Mouse (Mus musculus): ENCODE measurements around the gene Acy3.

Acy3 gene

GRCm38 (mm10) chr19:3975866-3976265 is 10.5 kb upstream of the Acy3 start:
- DNase-seq = no peak

DNA sequence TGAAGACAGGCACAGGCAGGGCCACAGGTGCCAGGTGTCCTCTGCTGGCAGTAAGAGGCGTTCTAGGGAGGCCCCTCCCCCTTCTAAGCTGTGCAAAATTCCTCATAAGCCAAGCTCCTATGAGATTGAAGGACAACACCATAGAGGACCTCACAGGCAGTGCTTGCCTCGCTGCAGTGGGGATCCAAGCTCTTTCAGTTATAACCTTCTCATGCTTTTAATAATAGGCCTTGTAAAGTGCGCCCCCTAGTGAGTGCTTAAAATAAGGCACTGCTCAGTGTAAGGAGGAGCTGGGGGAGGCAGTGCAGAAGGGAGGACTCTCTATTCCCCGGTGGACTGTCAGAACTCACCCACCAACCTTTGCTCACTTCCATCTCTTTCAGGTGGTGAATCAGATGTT is 6.1 kb upstream of the Acy3 start:
- DNase-seq = peak; percentile 73 to 86

DNA sequence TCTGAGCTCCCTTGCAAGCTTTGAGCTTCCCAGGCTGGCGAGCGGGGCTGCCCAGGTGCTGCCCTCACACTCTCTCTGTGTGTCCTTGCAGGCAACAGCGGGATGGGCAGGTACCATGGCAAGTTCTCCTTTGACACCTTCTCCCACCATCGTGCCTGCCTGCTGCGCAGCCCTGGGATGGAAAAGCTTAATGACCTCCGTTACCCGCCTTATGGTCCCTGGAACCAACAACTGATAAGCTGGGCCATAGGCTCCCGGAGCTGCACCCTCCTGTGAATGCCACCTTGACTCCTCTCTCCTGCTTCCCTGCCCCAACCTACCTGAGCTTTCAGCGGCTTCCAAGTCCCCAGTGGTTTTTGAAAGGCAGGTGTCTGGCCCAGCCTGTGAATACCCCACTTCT is 5.5 kb upstream of the Acy3 start:
- DNase-seq = no peak

DNA sequence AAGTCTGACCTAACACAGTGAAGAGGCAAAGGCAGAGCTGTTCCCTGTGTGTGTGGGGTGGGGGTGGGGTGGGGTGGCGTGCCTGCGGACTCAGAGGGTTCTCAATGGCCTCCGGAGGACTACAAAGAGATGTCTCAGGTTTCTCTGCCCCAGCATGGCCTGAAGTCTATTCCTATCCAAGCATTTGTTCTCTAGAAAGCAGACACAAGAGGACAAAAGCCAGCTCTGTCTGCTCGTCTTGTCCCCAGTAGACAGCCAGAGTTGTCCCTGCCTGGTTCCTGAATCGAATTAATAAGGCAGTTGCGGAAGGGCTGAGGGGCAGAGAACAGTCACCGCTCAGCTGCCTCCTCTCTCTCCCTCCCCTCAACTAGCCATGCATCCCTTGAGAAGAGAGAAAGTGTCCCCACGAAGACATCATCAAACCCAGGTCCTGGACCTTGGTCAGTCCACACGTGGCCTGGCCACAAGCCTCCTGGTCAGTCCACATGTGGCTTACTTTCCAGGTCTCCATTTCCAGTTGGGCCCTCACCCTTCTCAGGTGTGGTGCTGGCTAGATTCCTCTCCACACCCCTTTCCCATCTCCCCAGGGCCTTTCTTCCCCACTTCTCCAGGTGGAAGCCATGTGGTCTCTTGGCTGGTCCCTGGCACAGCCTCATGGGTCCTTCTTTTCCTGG is 2.7 kb upstream of the Acy3 start:
- DNase-seq = no peak

DNA sequence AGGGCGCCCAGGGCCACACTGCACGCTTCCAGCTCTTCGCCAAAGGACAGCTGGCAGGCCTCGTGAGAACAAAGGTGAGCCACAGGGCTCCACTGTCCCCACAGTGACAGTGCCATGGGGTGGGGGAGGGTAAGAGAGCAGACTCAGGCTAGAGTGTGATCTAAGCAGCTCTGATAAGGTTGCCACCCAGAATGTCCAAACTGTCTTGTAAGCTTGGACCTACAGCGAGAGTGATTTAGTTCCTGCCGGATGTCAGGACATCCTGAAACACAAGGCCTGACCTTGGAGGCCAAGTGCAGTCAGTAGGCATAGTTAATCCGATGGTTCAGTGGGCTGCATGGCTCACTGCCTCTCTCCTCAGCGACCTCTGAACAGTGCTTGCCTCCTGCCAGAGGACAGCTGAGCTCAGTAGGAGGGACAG is 1.1 kb upstream of the Acy3 start:
- DNase-seq = no peak

- no peak for DNase-seq
Observed at GRCm38 (mm10) chr19:3988066-3988465, 1.7 kb downstream of the Acy3 start.

DNA sequence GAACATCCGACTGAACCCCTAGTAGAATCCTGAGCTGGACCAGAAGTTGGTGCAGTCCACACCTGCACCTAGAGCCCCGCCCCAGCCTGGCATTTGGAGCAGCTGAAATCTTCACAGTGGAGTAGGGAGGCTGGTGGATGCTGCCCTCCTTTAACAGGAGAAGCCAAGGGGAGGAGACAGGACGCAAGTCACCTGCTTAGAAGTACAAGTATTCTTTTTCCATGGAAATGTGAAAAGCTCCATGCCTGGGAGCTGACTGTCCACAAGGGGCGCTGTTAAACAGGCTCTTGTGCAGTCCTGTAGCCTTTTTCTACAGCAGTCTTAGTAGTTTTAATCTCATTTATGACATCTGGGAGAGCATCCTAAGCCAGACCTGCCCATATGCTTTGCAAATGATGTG is 2.4 kb downstream of the Acy3 start:
- DNase-seq = no peak

DNA sequence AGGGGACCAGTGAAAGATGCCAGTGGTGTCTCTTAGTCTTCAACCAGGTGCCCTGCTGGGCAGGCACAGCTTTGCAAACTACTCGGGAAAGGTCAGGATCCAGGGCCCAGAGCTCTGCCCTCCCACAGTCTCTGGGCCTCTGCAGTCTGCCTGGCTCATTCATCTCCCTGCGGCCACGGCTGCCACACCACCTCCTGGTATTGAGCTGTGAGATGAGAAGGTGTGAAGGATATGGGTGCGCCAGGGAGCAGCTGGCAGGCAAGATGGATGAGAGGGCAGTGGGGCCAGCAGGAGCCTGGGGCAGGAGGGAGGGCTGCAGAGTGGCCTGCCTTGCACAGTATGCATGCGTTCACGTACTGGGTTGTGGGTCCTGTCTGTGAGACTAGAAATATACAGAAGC is 4.4 kb downstream of the Acy3 start:
- no peak for DNase-seq

DNA sequence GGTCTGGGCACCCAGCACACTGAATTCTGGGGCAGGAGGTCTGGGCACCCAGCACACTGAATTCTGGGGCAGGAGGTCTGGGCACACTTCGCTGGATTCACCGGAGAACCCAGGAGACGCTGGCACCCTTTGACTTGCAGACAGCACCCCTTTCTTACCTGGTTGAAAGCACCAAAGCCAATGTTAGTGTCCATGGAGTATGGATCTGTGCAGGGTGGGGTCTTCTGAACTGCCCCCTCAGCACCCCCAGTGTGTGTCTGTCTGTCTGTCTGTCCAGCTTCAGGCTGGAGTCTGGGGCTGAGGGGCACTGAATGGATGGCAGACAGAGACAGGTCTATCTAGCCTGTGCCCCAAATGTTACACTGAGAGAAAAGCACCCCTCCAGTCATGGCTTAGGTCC is 5.2 kb downstream of the Acy3 start:
- DNase-seq = no peak

DNA sequence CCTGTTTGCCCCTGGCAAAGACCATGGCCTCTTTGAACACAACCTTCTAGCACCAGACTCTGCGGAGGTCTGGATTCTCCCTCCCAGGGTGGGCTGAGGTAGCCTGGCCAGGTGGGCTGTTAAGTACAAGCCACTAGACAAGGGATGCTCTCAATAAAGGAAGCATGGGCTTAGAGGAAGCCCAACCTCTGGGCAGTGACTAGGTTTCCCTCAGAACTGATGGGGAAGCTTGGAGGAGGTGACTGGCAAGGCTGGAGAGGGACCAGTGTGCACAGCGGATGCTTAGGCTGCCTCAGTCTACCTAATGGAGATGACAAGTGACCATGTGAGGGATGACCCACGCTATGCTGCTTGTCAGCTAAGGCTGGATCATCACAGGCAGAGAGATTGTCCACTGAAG is 5.6 kb downstream of the Acy3 start:
- no peak for DNase-seq

DNA sequence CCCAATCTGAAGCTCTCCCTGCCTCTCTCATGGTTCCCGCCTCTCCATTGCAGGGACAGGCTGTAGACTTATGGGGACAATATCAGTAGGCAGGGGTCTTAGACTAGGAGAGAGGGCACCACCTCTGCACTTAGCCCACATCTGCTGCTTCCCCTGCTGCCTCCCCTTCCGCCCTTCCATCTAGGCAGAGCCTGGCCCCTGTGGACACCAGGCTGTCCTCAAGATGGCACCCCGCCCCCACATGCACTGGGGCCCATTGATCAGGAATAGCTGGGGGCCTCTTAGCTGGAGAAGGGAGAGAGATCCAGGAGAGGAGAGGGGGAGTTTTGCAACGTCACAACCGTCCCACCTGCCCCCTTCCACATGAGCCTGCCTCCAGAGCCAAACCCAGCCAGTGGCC is 6.0 kb downstream of the Acy3 start, which contains the start of gene Tbx10:
TSS of gene Tbx10 (plus strand) at position 337 of the 400 bp plus-strand sequence.
- no peak for DNase-seq

GRCm38 (mm10) chr19:3994932-3995331 is 8.6 kb downstream of the Acy3 start:
- no peak for DNase-seq

DNA sequence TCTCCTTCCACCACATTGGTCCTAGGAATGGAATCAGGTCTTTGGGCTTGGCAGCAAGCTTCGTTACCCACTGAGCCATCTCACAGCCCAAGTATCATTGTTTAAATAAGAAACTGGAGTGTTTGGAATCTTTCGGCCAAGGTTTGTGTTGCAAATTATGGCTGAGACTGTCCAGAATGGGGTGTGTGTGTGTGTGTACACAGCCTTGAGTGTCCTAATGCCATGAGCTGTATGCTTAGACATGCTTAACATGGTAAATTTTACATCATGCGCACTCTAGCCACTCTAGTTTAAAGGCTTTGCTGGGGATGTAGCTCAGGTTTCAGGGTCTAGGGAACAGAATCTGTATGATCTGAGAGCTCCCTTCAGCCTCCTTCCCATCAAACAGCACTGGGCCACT is 9.1 kb downstream of the Acy3 start:
- no peak for DNase-seq

- no peak for DNase-seq
Observed at GRCm38 (mm10) chr19:3996106-3996505, 9.7 kb downstream of the Acy3 start.

DNA sequence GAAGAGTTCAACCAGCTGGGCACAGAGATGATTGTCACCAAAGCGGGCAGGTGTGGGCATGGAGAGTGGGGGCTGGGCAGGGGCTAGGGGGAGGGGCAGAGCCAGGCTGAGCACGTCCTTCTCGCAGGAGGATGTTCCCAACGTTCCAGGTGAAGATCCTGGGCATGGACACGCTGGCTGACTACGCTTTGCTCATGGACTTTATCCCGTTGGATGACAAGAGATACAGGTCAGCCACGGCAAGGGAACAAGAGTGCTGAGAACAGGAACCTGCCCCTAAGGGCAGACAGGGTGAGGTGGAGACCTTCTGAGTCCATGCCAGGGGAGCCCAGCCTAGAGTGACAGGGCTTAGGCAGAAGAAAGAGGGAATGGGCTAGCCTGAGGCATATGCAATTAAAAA is 10.4 kb downstream of the Acy3 start:
- no peak for DNase-seq

GRCm38 (mm10) chr19:3997231-3997630 is 10.9 kb downstream of the Acy3 start:
- DNase-seq = no peak

- no peak for DNase-seq
Observed at GRCm38 (mm10) chr19:3998335-3998734, 12.0 kb downstream of the Acy3 start.

- no peak for DNase-seq
Observed at GRCm38 (mm10) chr19:3999121-3999730, 12.9 kb downstream of the Acy3 start.

DNA sequence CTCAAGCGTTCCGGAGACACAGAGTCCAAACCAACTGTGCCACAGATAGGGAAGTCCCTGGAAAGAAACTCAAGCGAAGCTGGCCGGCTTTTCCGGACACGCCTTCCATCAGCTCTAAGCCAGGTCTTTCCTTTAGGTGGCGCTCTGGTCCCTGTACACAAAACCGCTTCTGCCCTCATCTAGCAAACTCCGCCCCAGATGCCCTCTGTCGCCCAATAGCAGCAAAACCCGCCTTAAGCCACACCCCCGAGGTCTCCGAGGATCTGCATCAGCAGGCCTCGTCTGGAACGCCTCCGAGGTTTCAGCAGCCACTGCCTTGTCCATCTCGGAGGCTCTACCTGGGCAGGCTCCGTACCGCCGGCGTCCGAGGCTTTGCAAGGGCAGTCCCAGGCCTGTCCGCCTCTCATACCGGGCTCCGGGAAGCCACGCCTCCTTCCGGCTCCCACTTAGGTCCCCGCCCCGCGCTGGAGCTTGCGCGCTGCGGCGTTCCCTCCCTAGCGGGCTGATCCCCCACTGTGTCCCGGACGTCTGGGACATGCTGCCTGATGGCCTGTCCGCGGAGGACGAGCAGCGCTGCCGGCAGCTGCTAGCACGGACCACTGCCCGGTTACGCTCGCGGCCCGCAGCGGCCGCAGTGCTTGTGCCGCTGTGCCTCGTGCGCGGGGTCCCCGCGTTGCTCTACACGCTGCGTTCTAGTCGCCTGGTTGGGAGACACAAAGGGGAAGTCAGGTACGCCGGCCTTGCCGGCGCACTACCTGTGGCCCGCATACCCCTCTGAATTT is 13.9 kb downstream of the Acy3 start, which contains the start of the genes Nudt8 and Gm49405:
TSS of gene Nudt8 (plus strand) at position 462 of the 782 bp plus-strand sequence.
TSS of gene Gm49405 (plus strand) at position 508 of the 782 bp plus-strand sequence.
- DNase-seq = peak; percentile 96 to 97

GRCm38 (mm10) chr19:4000949-4001525 is 14.7 kb downstream of the Acy3 start:
- peak; percentile 37 to 42 for DNase-seq

- DNase-seq = no peak
Observed at GRCm38 (mm10) chr19:4001752-4002151, 15.4 kb downstream of the Acy3 start.

GRCm38 (mm10) chr19:4003112-4003511 is 16.7 kb downstream of the Acy3 start, which contains the start of gene Doc2g:
Gene Doc2g, plus strand, starts transcription at chr19:4003313.
- DNase-seq = no peak

- DNase-seq = no peak
Observed at GRCm38 (mm10) chr19:4003641-4004040, 17.3 kb downstream of the Acy3 start.
